Mouse (Mus musculus): ENCODE measurements around the gene Nalcn. TPM values are rescaled to one million over a fixed set of nuclear protein-coding genes. Genes with fewer than 3 reads are reported as not detected.

The Nalcn gene
- polyA plus RNA-seq, 1 experiment from 2014 or later: not detected

DNA sequence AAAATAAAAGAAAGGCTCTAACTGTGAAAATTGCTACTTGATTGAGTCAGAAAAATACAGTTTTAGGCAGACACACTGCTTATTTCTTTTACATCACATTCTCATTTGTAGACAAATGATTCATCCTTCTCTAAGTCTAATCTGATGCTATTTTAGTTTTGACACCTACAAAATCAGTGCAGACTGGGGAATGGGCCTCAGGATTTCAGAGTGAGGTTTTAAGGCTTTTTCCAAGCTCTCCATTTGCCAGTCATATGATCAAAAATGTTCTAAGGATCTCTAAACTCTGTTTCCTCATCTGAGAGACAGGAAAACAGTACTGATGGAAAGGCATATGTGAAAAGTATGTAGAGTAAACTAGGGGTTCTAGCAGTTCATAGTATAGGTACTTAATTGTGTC lies 52.0 kb downstream of the Nalcn start:
- H3K9me3 ChIP-seq (replicated peaks): no peaks in the 10 kb centered on the region
- no peak for ATAC-seq
- no peak overlapping the region for H3K4me3 ChIP-seq
- H3K9ac ChIP-seq: no peak overlapping the region
- H3K4me2 ChIP-seq: no peak overlapping the region
- no peaks in the 10 kb centered on the region for H3K4me1 ChIP-seq
- no peaks in the 10 kb centered on the region for H3K36me3 ChIP-seq
- no peaks in the 10 kb centered on the region for H3K27me3 ChIP-seq (replicated peaks)
- H3K27ac ChIP-seq: no peak overlapping the region

DNA sequence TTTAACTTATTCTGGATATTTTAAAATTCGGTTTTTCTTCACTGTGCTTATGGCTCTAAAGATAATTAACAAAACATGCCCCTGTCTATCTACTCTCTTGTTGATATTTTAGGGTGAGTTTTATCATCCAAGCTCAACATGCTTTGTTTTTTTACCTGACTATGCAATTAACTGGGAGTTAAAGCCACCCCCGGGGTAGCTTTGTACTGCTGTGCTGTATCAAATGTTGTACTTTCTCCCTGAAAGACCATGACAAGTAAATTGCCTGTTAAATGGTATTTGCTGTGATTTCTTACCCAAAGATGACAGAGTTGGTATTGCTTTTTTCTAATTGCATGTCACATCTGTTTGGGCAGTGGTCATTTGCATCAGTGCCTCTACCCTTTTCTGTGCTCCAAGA lies 60.3 kb downstream of the Nalcn start:
- Histone ChIP-seq H3K9ac (no peak overlapping the region), H3K36me3 (no peaks in the 10 kb centered on the region), H3K4me3 (no peak overlapping the region), H3K4me1 (no peaks in the 10 kb centered on the region), H3K27me3 (replicated peaks) (no peaks in the 10 kb centered on the region), H3K4me2 (no peak overlapping the region), H3K9me3 (replicated peaks) (no peaks in the 10 kb centered on the region), H3K27ac (no peak overlapping the region)
- 54% methylated on average over 2 of the region's 2 CpGs for WGBS (ENCODE audit: insufficient replicate concordance)
- no peak for ATAC-seq

DNA sequence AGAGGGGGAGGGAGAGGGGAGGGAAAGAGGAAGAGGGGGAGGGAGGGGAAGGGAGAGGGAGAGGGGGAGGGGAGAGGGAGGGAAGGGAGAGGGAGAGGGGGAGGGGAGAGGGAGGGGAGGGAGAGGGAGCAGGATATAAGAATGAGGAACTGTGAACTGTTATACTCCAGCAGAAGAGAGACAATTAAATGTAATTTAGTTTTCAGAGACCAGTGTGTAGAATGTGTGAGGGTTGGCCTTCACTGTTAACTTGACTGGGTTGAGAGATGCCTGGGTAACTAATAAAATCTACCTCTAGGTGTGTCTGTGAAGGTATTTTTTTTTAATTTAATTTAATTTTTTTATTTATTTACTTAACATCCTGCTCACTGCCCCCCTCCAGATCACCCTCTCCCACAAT lies 71.4 kb downstream of the Nalcn start:
- no peaks in the 10 kb centered on the region for H3K27me3 ChIP-seq (replicated peaks)
- ATAC-seq: no peak

DNA sequence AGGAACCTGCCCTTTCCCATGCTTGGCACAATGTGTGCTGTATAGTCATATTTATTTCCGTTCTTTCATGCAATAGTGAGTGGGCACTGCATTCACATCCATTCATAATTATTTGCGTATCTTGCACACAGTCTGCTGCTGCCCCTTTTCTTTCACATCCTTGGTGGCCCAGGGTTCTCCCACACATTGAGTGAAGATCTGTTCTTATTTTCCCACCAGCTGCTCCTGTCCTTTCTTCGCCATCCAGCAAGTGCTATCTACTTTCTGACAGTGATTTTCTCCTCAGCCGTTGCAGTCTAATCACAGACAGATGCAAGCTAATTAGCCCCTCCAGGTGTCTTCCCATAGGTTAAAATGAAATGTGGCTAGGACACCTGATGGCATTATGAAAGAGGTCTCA lies 72.0 kb downstream of the Nalcn start:
- Histone ChIP-seq H3K9me3 (replicated peaks) (no peaks in the 10 kb centered on the region), H3K4me3 (no peak overlapping the region), H3K27me3 (replicated peaks) (no peaks in the 10 kb centered on the region), H3K27ac (no peak overlapping the region), H3K36me3 (no peaks in the 10 kb centered on the region), H3K4me2 (no peak overlapping the region), H3K9ac (no peak overlapping the region), H3K4me1 (no peaks in the 10 kb centered on the region)
- ATAC-seq: no peak
- WGBS (ENCODE audit: insufficient replicate concordance): 59% methylated on average over 4 of the region's 4 CpGs

More for the DNA sequence above, 71.4 kb downstream of the Nalcn start:
- H3K4me1 ChIP-seq: no peaks in the 10 kb centered on the region
- no peak overlapping the region for H3K4me3 ChIP-seq
- no peaks in the 10 kb centered on the region for H3K9me3 ChIP-seq (replicated peaks)
- no peak overlapping the region for H3K4me2 ChIP-seq
- H3K36me3 ChIP-seq: no peaks in the 10 kb centered on the region
- no peak overlapping the region for H3K27ac ChIP-seq
- H3K9ac ChIP-seq: no peak overlapping the region

DNA sequence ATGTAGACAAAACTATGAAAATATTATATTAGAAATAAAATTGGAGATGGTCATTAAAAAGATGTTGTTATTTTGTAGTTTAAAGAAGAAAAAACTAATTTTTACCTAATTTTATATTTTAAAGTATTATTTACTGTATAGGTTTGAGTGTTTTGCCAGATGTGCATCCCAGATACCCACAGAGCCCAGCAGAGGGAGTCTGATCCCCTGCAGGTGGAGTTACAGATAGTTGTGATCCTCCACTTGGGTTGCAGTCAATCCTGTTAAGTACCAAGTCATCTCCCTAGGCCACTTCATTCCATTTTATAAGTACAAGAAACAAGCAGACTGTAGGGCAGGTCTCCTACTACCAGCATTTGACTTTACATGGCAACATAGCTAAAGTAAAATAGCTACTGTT lies 84.6 kb downstream of the Nalcn start:
- no peaks in the 10 kb centered on the region for H3K9me3 ChIP-seq (replicated peaks)
- no peaks in the 10 kb centered on the region for H3K36me3 ChIP-seq
- H3K27me3 ChIP-seq (replicated peaks): no peaks in the 10 kb centered on the region
- H3K4me1 ChIP-seq: no peaks in the 10 kb centered on the region
- no peak for ATAC-seq
- no peak overlapping the region for H3K4me3 ChIP-seq
- H3K4me2 ChIP-seq: no peak overlapping the region
- H3K27ac ChIP-seq: no peak overlapping the region
- H3K9ac ChIP-seq: no peak overlapping the region

DNA sequence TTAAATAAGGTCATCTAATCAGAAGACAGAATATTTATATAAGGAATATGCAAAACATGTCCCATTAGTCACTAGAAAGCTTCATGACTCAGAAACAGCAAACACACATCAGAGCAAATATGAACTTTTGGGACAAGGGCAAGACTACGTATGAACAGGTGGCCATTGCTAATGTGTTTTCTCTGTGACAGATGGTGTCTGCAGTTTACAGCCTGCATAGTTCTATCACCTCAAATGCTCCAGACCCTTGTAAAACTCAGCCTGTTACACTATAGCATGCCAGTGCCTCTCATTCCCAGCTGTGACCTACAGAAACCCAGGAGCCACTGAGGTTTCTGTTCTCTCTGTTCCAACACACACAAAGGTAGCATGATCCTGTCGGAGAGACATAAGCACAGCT lies 91.3 kb downstream of the Nalcn start:
- no peak overlapping the region for H3K4me3 ChIP-seq
- H3K27me3 ChIP-seq (replicated peaks): no peaks in the 10 kb centered on the region
- H3K4me1 ChIP-seq: no peaks in the 10 kb centered on the region
- no peak overlapping the region for H3K27ac ChIP-seq
- H3K9me3 ChIP-seq (replicated peaks): no peaks in the 10 kb centered on the region
- H3K4me2 ChIP-seq: no peak overlapping the region
- H3K36me3 ChIP-seq: no peaks in the 10 kb centered on the region
- ATAC-seq: no peak
- no peak overlapping the region for H3K9ac ChIP-seq
- WGBS (ENCODE audit: insufficient replicate concordance): 68% methylated on average over 2 of the region's 2 CpGs

DNA sequence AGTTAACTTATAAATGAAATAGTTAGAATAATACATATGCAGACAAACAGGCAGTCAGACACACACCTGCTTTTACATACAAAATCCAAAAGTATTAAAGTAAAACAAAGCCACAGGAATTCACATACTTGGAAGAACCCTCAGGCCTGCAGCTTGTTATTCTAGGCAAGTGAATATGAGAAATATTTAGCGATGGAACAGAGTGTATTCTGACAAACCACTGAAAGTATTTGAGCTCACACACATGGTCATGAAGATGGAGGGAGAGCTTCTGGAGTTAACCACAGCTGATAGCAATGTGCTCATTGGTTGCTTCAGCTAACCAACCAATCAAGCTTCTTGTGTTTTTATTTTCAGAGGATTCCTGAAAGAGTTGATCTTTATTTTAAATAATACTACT lies 93.9 kb downstream of the Nalcn start:
- 67% methylated on average over 1 of the region's 1 CpGs for WGBS (ENCODE audit: insufficient replicate concordance)
- H3K4me3 ChIP-seq: no peak overlapping the region
- no peak overlapping the region for H3K9ac ChIP-seq
- no peaks in the 10 kb centered on the region for H3K4me1 ChIP-seq
- no peaks in the 10 kb centered on the region for H3K27me3 ChIP-seq (replicated peaks)
- ATAC-seq: no peak
- no peaks in the 10 kb centered on the region for H3K36me3 ChIP-seq
- no peaks in the 10 kb centered on the region for H3K9me3 ChIP-seq (replicated peaks)
- H3K4me2 ChIP-seq: no peak overlapping the region
- no peak overlapping the region for H3K27ac ChIP-seq

DNA sequence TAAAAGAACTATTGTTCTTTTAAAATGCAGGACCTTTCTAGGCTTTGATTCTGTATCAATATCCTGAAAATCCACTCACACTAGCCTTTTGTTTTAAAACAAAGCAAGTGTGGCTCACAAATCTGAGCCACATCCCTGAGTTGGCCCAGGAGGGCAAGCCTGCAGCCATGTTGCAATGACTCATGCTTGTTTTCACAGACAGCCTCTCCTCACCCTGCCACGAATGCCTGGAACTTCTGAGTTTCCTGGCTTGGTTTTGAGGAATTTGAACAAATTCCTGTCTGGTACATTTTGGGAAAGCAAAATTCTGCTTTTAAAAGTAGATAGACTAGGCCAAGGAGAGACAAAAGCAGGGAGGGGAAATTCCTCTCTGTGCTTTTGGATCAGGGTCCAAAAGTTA lies 95.7 kb downstream of the Nalcn start:
- H3K9ac ChIP-seq: no peak overlapping the region
- H3K9me3 ChIP-seq (replicated peaks): no peaks in the 10 kb centered on the region
- H3K27ac ChIP-seq: no peak overlapping the region
- no peak overlapping the region for H3K4me2 ChIP-seq
- no peak for ATAC-seq
- no peaks in the 10 kb centered on the region for H3K36me3 ChIP-seq
- WGBS (ENCODE audit: insufficient replicate concordance): 17% methylated on average over 1 of the region's 1 CpGs
- no peaks in the 10 kb centered on the region for H3K4me1 ChIP-seq
- no peaks in the 10 kb centered on the region for H3K27me3 ChIP-seq (replicated peaks)
- H3K4me3 ChIP-seq: no peak overlapping the region

DNA sequence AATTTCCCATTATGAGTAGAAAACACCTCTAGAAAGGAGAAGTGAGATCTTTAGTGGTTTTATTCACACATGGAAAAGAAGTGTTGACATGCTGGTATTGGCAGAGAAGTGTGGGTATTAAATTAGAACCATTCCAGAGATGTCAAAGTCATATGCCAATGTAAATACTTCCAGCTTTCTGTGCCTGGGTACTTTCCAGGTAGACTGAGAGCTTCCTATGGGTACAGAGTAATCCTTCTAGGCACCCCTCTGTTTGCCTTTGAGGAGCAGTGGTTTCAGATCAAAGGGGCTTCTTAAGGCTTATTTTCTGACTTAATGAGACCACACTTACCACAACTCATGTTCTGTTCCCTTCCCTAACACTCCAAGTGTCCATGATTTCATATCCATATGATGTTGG lies 97.8 kb downstream of the Nalcn start:
- H3K36me3 ChIP-seq: no peaks in the 10 kb centered on the region
- H3K4me3 ChIP-seq: no peak overlapping the region
- no peaks in the 10 kb centered on the region for H3K27me3 ChIP-seq (replicated peaks)
- H3K4me1 ChIP-seq: no peaks in the 10 kb centered on the region
- H3K4me2 ChIP-seq: no peak overlapping the region
- H3K27ac ChIP-seq: no peak overlapping the region
- ATAC-seq: no peak
- no peak overlapping the region for H3K9ac ChIP-seq
- H3K9me3 ChIP-seq (replicated peaks): no peaks in the 10 kb centered on the region

DNA sequence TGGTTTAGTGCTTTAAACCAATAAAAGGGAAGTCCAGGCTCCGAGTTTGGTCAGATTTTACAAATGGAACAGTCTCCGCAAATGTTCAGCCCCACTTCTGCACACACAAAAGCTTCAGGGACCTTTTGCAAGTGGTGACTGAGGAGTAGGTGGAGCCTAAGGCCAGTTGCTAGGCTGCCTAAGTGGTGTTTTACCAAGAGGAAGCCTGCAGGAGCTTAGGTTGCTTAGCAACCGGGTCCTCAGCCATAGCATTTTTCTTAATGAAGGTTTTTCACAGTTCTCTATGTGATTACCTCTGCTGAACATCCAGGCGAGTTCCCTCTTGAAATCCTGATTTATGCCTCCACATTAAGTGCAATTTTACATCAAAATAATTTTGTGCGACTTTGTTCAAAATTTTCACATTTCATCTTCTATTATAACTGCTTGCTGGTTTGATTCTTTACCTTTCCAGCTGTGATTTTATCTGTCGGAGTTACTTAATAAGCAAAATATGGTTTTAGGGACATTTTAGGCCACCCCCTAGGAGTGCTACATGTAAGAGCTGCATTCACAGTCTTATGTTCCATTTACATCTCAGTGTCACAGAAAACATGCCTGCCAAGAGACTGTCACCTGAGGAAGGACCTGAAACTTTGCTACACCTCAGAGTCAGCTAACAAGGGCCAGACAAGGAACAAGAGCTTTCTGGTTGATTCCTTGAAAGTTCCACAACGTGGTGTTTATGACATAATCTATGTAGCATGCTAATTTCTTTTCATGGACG lies 113.4 kb downstream of the Nalcn start:
- Histone ChIP-seq H3K4me3 (no peak overlapping the region), H3K9ac (no peak overlapping the region), H3K4me2 (no peak overlapping the region), H3K4me1 (no peaks in the 10 kb centered on the region), H3K27me3 (replicated peaks) (no peaks in the 10 kb centered on the region), H3K36me3 (no peaks in the 10 kb centered on the region), H3K27ac (no peak overlapping the region), H3K9me3 (replicated peaks) (no peaks in the 10 kb centered on the region)
- WGBS (ENCODE audit: insufficient replicate concordance): 36% methylated on average over 8 of the region's 8 CpGs
- ATAC-seq: no peak

DNA sequence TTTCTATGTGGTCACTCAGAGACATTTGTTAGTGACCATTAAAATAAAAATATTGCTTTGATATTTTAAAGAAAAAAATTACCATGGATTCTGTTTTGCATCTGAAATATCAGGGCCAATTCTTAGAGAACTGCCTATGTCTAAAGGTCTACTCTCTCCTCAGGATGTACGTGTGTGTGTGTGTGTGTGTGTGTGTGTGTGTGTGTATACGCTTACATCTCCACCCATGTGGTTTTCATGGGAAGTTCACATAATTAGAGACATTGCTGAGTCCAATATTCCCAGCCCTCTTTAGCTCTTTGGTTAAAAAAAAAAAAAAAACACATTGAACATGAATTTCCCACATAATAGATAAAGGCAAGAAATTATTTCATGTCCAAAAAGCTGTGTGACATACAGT lies 114.0 kb downstream of the Nalcn start:
- H3K4me1 ChIP-seq: no peaks in the 10 kb centered on the region
- H3K27ac ChIP-seq: no peak overlapping the region
- 62% methylated on average over 2 of the region's 2 CpGs for WGBS (ENCODE audit: insufficient replicate concordance)
- no peak overlapping the region for H3K4me3 ChIP-seq
- H3K27me3 ChIP-seq (replicated peaks): no peaks in the 10 kb centered on the region
- no peaks in the 10 kb centered on the region for H3K36me3 ChIP-seq
- H3K9me3 ChIP-seq (replicated peaks): no peaks in the 10 kb centered on the region
- H3K9ac ChIP-seq: no peak overlapping the region
- H3K4me2 ChIP-seq: no peak overlapping the region
- no peak for ATAC-seq

DNA sequence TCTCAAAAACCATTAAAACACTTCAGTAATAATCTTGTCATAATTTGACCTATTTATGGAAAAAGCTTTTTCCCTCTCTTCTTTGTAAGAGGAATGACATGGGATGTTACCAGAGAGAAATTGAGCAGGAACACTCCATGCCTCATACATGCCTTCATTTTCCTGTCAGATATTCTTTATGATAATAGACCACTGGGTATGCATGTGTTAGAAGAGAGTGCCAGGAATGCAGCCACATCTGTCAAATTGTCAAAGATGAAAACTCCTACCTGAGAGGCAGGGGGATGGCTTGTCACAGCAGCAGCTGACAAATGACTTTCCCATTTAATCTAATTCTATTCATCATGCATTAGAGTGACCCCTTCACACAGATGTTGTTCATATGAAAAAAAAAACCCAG lies 131.4 kb downstream of the Nalcn start:
- Histone ChIP-seq H3K36me3 (no peaks in the 10 kb centered on the region), H3K4me2 (no peak overlapping the region)
- ATAC-seq: no peak

DNA sequence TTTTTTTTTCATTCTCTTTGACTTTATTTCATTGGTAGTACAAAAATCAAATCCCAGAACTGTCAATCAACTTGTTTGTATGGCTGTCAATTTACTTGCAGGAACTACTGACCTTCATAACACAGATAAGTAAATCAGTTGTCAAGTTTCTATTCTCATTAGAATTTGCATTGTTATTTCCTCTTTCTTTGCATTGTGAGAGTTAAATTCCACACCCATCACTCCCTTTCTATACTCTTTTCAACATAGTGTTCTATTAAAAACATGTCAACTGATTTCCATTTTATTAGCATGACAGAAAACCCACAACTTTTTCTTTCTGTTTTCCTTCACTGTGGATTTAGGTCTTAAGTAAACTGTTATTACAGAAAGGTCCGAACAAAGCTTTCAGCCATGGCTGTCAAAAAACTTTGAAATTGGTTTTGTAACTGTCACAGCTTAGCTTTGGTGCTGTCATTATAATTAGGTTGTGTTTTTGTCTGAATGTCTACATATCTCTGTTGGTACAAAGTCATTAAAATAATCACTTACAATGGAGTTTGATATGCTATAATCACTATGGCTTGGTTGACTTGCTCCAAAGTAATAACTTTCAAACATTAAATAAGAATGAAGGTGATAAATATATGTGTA lies 138.3 kb downstream of the Nalcn start:
- ATAC-seq: no peak
- Histone ChIP-seq H3K36me3 (no peaks in the 10 kb centered on the region), H3K4me1 (no peaks in the 10 kb centered on the region), H3K4me3 (no peak overlapping the region), H3K4me2 (no peak overlapping the region), H3K9ac (no peak overlapping the region), H3K27ac (no peak overlapping the region), H3K27me3 (replicated peaks) (no peaks in the 10 kb centered on the region), H3K9me3 (replicated peaks) (no peaks in the 10 kb centered on the region)
- 52% methylated on average over 1 of the region's 1 CpGs for WGBS (ENCODE audit: insufficient replicate concordance)

More for the DNA sequence above, 131.4 kb downstream of the Nalcn start:
- no peaks in the 10 kb centered on the region for H3K9me3 ChIP-seq (replicated peaks)
- no peak overlapping the region for H3K9ac ChIP-seq
- no peaks in the 10 kb centered on the region for H3K27me3 ChIP-seq (replicated peaks)
- no peaks in the 10 kb centered on the region for H3K4me1 ChIP-seq
- no peak overlapping the region for H3K4me3 ChIP-seq
- no peak overlapping the region for H3K27ac ChIP-seq
